ENCODE assay signal across 8 mouse cellular contexts in the genomic region with DNA sequence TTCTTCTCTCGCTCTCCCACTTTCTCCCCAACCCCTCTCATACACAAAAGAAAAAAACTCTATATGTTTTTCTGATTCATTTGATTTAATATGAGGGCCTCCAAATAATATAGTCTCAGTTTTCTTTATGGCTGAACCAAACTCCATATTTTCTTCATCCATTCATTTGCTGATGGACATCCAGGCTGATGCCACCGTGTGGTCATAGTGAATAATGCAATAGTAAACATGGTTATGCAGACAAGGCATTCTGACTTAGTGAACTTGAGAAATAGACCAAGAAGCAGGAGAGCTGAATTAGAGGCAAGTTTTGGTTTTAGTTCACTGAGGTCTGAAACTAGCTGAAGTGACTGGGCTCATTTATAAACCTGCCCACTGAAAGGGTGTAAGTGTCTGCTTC. TPM values are rescaled to one million over a fixed set of nuclear protein-coding genes. Genes with fewer than 3 reads are reported as not detected.
DNase-seq lines count a peak whose midpoint lies in the region; ATAC-seq and TF ChIP-seq lines count a peak whose summit lies in the region.
"Had no signal": no experiment of that assay in that cellular context is flagged by ENCODE, and none has a peak within 500 bp of the region (broad histone marks: within the 10 kb centered on the region; RNA-seq: fewer than 3 reads in every experiment).

No protein-coding gene starts in this region.

- H3K9me3 ChIP-seq in CH12.LX (replicated peaks; ENCODE audit: low read length), result no peaks in the 10 kb centered on the region
- no peaks in the 10 kb centered on the region for H3K9me3 ChIP-seq in lung, embryonic 14.5 days (ENCODE audit: low read depth, low read length)
- H3K9me3 ChIP-seq: embryonic facial prominence, embryonic 15.5 days had no signal

- H3K27ac ChIP-seq in CH12.LX (ENCODE audit: insufficient read depth, low read depth), result no peak overlapping the region
- H3K27ac ChIP-seq in lung, embryonic 14.5 days (ENCODE audit: low read depth), result no peak overlapping the region
- H3K27ac ChIP-seq: embryonic facial prominence, embryonic 15.5 days had no signal

- no peak overlapping the region for H3K9ac ChIP-seq in CH12.LX (ENCODE audit: insufficient read depth, low read depth)
- H3K9ac ChIP-seq in lung, embryonic 14.5 days, result no peak overlapping the region
- H3K9ac ChIP-seq: embryonic facial prominence, embryonic 15.5 days had no signal

- ATAC-seq in lung, embryonic 14.5 days (ENCODE audit: insufficient read depth), result no peak

- WGBS in lung, embryonic 14.5 days, result 56% methylated on average over 2 of the region's 2 CpGs

- peak; percentile 38 to 75; a peak in 2 of 4 replicates for TF ChIP-seq CTCF in CH12.LX (conservative IDR thresholded peaks at IDR 0.05 in 1 of 2, IDR thresholded peaks at IDR 0.05 in 1 of 2; ENCODE audit: low read depth in 2 of 2, low read length in 2 of 2)
- TF ChIP-seq CTCF in lung, embryonic 14.5 days (IDR thresholded peaks at IDR 0.05; ENCODE audit: low read depth), result peak; percentile 67

- H3K27me3 ChIP-seq in CH12.LX (replicated peaks), result no peaks in the 10 kb centered on the region
- no peaks in the 10 kb centered on the region for H3K27me3 ChIP-seq in lung, embryonic 14.5 days (ENCODE audit: insufficient read depth, low read length)
- H3K27me3 ChIP-seq: embryonic facial prominence, embryonic 15.5 days had no signal

- peak; percentile 44 for TF ChIP-seq RAD21 in CH12.LX (IDR thresholded peaks at IDR 0.05; ENCODE audit: low read depth, low read length)

- no peaks in the 10 kb centered on the region for H3K4me1 ChIP-seq in CH12.LX (ENCODE audit: control insufficient read depth in 1 of 2, insufficient read depth in 2 of 2)
- no peaks in the 10 kb centered on the region for H3K4me1 ChIP-seq in lung, embryonic 14.5 days (ENCODE audit: insufficient read depth)
- H3K4me1 ChIP-seq: embryonic facial prominence, embryonic 15.5 days had no signal

- in situ Hi-C loops in CH12.LX (cut with MboI; ENCODE audit: low pct_ligation_motif_present, low pct_unique_long_range_greater_than_20kb, low sequenced_read_pairs), result no loop called here

- H3K4me2 ChIP-seq in CH12.LX (ENCODE audit: insufficient read depth, low read depth, poor library complexity, severe bottlenecking), result no peak overlapping the region; the same call in 1 of the 2 replicates
- H3K4me2 ChIP-seq in lung, embryonic 14.5 days, result no peak overlapping the region
- H3K4me2 ChIP-seq: embryonic facial prominence, embryonic 15.5 days had no signal

- no peak for TF ChIP-seq EP300 in CH12.LX (IDR thresholded peaks at IDR 0.05; ENCODE audit: low read length)

- no peak overlapping the region for H3K4me3 ChIP-seq in CH12.LX (replicated peaks in 1 of 3; ENCODE audit: low read depth in 2 of 3, low read length in 2 of 3, poor library complexity in 1 of 3)
- H3K4me3 ChIP-seq in lung, embryonic 14.5 days (ENCODE audit: low read depth, low read length), result no peak overlapping the region
- H3K4me3 ChIP-seq: embryonic facial prominence, embryonic 15.5 days had no signal

- dilution Hi-C loops in CH12.LX (cut with MboI; ENCODE audit: extremely low pct_ligation_motif_present, extremely low pct_unique_long_range_greater_than_20kb, low sequenced_read_pairs), result no loop called here

- peak; percentile 47 for DNase-seq in kidney, adult 9 months
- DNase-seq in kidney, adult 11 months, result no peak
- DNase-seq in CH12.LX (ENCODE audit: extremely low read depth), result peak; percentile 66
- peak; percentile 44 for DNase-seq in R1 (ENCODE audit: low read depth, low spot score)
- DNase-seq in lung, embryonic 14.5 days, result peak; percentile 77
- DNase-seq in ovary, postnatal 14 days (ENCODE audit: low spot score), result no peak
- DNase-seq in layer of hippocampus, adult 9-11 months, result no peak

- no peaks in the 10 kb centered on the region for H3K36me3 ChIP-seq in CH12.LX (replicated peaks in 1 of 2; ENCODE audit: control insufficient read depth in 1 of 2, insufficient read depth in 1 of 2, low read length in 1 of 2)
- no peaks in the 10 kb centered on the region for H3K36me3 ChIP-seq in lung, embryonic 14.5 days (ENCODE audit: insufficient read depth)
- H3K36me3 ChIP-seq: embryonic facial prominence, embryonic 15.5 days had no signal

- TF ChIP-seq POLR2A in CH12.LX (IDR thresholded peaks at IDR 0.05; ENCODE audit: low read depth, low read length), result no peak

- H3K79me2 ChIP-seq in CH12.LX (replicated peaks; ENCODE audit: control insufficient read depth, extremely low read depth, insufficient read depth, poor library complexity, severe bottlenecking), result no peaks in the 10 kb centered on the region

TF ChIP-seq in CH12.LX, 34 proteins besides CTCF, POLR2A, EP300 and RAD21:
- TF ChIP-seq MXI1 (IDR thresholded peaks at IDR 0.05; ENCODE audit: low read depth, low read length) (no peak), MAFK (IDR thresholded peaks at IDR 0.05; ENCODE audit: insufficient replicate concordance, low read length) (peak; percentile 53; the same call in 1 of the 2 replicates), IRF4 (IDR thresholded peaks at IDR 0.05; ENCODE audit: low read depth, low read length) (0 out of 2 replicates have a peak, but pooled peaks have one; percentile 35), ELF1 (IDR thresholded peaks at IDR 0.05; ENCODE audit: low read depth, low read length) (no peak), NRF1 (IDR thresholded peaks at IDR 0.05; ENCODE audit: low read depth, low read length) (no peak), ZC3H11A (IDR thresholded peaks at IDR 0.05; ENCODE audit: low read depth, low read length) (no peak; the same call in 1 of the 2 replicates), CHD2 (IDR thresholded peaks at IDR 0.05; ENCODE audit: low read length) (no peak), SMC3 (IDR thresholded peaks at IDR 0.05; ENCODE audit: low read depth, low read length) (peak; percentile 76), JUND (conservative IDR thresholded peaks at IDR 0.05; ENCODE audit: low read depth, low read length) (0 out of 2 replicates have a peak, but pooled peaks have one; percentile 28), E2F4 (IDR thresholded peaks at IDR 0.05; ENCODE audit: insufficient replicate concordance, low read depth, low read length) (no peak), MYC (IDR thresholded peaks at IDR 0.05; ENCODE audit: low read depth, low read length) (no peak), HCFC1 (IDR thresholded peaks at IDR 0.05; ENCODE audit: low read depth, low read length) (no peak), RCOR1 (conservative IDR thresholded peaks at IDR 0.05; ENCODE audit: low read depth, low read length) (no peak)

RNA-seq across cellular contexts. Expression of a gene that starts 30.1 kb away (rescaled TPM):
- total RNA-seq in CH12.LX (2012; rRNA removed) (15.9 and 17.0 TPM in 2 replicates), CH12.LX (2014; rRNA removed) (33.0 and 37.5 TPM in 2 replicates)
- 19.8 and 21.7 TPM in 2 replicates for polyA plus RNA-seq in CH12.LX (2012; ENCODE audit: insufficient read length, low read depth)
- polyA plus RNA-seq in lung, embryonic 14.5 days (2014; fragmentation: Nextera tagmentation; extraction: Ambion mirVana), result 29.9 and 30.4 TPM in 2 replicates

RNA-seq across cellular contexts. Expression of a gene that starts 30.6 kb away (rescaled TPM):
- 10.6 and 10.8 TPM in 2 replicates for total RNA-seq in CH12.LX (2012; rRNA removed)
- total RNA-seq in CH12.LX (2014; rRNA removed), result 6.4 and 6.6 TPM in 2 replicates
- 8.7 TPM in 2 replicates for polyA plus RNA-seq in CH12.LX (2012; ENCODE audit: insufficient read length, low read depth)
- polyA plus RNA-seq in lung, embryonic 14.5 days (2014; fragmentation: Nextera tagmentation; extraction: Ambion mirVana), result 1.6 and 2.1 TPM in 2 replicates

Comparison
In these comparisons a context has a peak if more than half of its experiments do, and no peak if none do; other contexts are left out.
1. DNase-seq: peak in kidney, adult 9 months (single experiment), CH12.LX (single experiment), R1 (single experiment) and lung, embryonic 14.5 days (single experiment); none in kidney, adult 11 months (single experiment), ovary, postnatal 14 days (single experiment) and layer of hippocampus, adult 9-11 months (single experiment).